Mouse (Mus musculus): Measurements from ENCODE around the gene Fam205a3. TPM values are rescaled to one million over a fixed set of nuclear protein-coding genes. Genes with fewer than 3 reads are reported as not detected.

The Fam205a3 gene
- total RNA-seq (2023), result not detected

DNA sequence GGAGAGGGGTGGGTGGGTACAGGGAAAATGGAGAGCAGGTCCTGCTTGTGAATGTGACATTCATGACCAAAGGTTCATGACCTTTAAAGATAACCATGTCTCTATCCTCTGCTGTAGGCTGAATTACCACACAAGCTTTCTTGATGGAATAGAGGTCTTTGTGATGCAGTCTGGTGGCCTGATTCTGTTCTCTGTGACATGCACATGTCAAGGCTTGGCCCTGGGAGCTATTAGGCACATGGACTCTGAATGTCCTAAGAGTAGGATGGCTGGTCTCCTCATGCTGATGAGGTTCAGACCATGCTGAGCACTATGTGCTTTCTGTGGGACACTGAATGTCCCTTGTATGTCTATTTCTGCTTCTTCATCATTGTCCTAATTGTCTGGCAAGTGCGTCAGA lies at the start of gene Fam205a3:
Fam205a3 (plus strand) TSS at position 301 of the 400 bp plus-strand sequence.

DNA sequence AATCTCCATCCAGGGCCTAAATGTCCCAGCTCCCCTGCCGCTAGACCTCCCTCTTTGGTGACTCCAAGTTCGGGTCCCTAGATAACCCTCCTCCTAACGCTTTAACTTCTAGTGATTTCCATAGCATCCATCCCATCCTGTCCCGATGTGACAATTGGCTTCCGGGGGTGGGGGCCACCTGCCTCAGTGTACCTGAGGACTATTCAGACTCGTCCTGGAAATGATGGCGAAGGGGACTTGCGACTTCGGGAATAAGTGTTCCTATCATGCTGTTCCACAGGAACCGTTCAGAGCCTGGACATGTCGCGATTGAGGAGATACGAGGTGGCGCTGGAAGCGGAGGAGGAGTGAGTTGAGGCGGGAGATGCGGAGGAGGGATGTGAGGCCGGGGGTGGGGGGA lies 24.2 kb upstream of the Fam205a3 start, which contains the start of gene Gm21953:
Gm21953 (plus strand) TSS at position 301 of the 400 bp plus-strand sequence.

Other genes starting within 250 kb of the Fam205a3 start
- gene Gm3893, start 227.1 kb upstream of the Fam205a3 start, total RNA-seq (2023), result not detected
- not detected for gene Gm13304, start 203.5 kb upstream of the Fam205a3 start, total RNA-seq (2023)
- gene Gm13306, start 164.9 kb upstream of the Fam205a3 start, total RNA-seq (2023), result not detected
- not detected for gene Gm13305, start 149.7 kb upstream of the Fam205a3 start, total RNA-seq (2023)
- gene Gm10600, start 77.7 kb upstream of the Fam205a3 start, total RNA-seq (2023), result not detected
- not detected for gene Ccl21b, start 62.6 kb upstream of the Fam205a3 start, total RNA-seq (2023)
- not detected for gene Gm21953, start 24.1 kb upstream of the Fam205a3 start, total RNA-seq (2023)
- gene Gm21586, start 121.0 kb downstream of the Fam205a3 start, total RNA-seq (2023), result not detected
- gene Gm2163, start 148.4 kb downstream of the Fam205a3 start, total RNA-seq (2023), result under 1 TPM in 1 of 2 experiments, not detected in 1; 0.24 TPM
- not detected for gene Fam205a2, start 209.8 kb downstream of the Fam205a3 start, total RNA-seq (2023)